Mouse (Mus musculus): ENCODE results near the gene Prmt7.

GRCm38 (mm10) chr8:106292484-106293396 lies 82.0 kb downstream of the Prmt7 start:
- TF ChIP-seq GATA1 (IDR thresholded peaks at IDR 0.05; ENCODE audit: borderline replicate concordance, low read length): no peak
- TF ChIP-seq CTCF (IDR thresholded peaks at IDR 0.05; ENCODE audit: low read depth, low read length): no peak
- no peak for TF ChIP-seq TAL1 (conservative IDR thresholded peaks at IDR 0.05; ENCODE audit: low read depth, low read length)

Measured in G1E (cell line).